Mouse (Mus musculus): ENCODE data around the gene Dpf2. TPM values are rescaled to one million over a fixed set of nuclear protein-coding genes. Genes with fewer than 3 reads are reported as not detected.

Gene Dpf2
- total and polyA plus RNA-seq, 3 experiments = 25.0 to 115 (median 36.7) TPM

DNA sequence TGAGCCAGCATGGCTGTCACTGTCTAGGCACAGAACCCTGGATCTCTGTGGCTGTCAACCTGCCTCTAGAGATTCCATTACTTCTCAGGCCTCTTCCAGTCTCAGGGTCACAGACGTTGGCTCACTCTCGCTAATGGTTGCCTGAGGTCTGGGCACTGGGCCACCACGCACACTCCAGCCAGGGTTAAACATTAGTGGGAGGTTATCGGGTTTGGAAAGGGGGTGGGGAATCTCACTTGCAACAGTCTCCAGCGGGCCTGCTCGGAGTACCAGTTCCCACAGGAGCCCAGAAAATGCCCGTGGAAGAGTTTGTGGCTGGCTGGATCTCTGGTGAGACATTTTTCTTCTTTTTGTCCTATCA is 34.5 kb downstream of the Dpf2 start:
- peak overlapping the region; percentile 88 for H3K4me2 ChIP-seq (ENCODE audit: insufficient read depth, low read depth, poor library complexity, severe bottlenecking)
- H3K9me3 ChIP-seq (replicated peaks; ENCODE audit: low read length) = no peaks in the 10 kb centered on the region
- H3K36me3 ChIP-seq (replicated peaks in 1 of 2; ENCODE audit: control insufficient read depth in 1 of 2, insufficient read depth in 1 of 2, low read length in 1 of 2) = peaks cover 19 to 39% of the 10 kb centered on the region in 2 experiments
- H3K4me1 ChIP-seq (ENCODE audit: control insufficient read depth in 1 of 2, insufficient read depth in 2 of 2) = peaks cover 15 to 50% of the 10 kb centered on the region in 2 experiments
- no peak for DNase-seq (ENCODE audit: extremely low read depth)
- no peaks in the 10 kb centered on the region for H3K27me3 ChIP-seq (replicated peaks)
- TF ChIP-seq MXI1 (IDR thresholded peaks at IDR 0.05; ENCODE audit: low read depth, low read length) (no peak), MAFK (IDR thresholded peaks at IDR 0.05; ENCODE audit: insufficient replicate concordance, low read length) (no peak), ZNF384 (IDR thresholded peaks at IDR 0.05; ENCODE audit: low read depth, low read length) (no peak), CTCF (conservative IDR thresholded peaks at IDR 0.05 in 1 of 2, IDR thresholded peaks at IDR 0.05 in 1 of 2; ENCODE audit: low read depth in 2 of 2, low read length in 2 of 2) (no peak), BHLHE40 (IDR thresholded peaks at IDR 0.05; ENCODE audit: low read depth, low read length) (no peak), EP300 (IDR thresholded peaks at IDR 0.05; ENCODE audit: low read length) (no peak), MAZ (IDR thresholded peaks at IDR 0.05; ENCODE audit: low read depth, low read length) (no peak), SMC3 (IDR thresholded peaks at IDR 0.05; ENCODE audit: low read depth, low read length) (no peak), USF2 (conservative IDR thresholded peaks at IDR 0.05; ENCODE audit: low read depth, low read length) (no peak), TCF12 (IDR thresholded peaks at IDR 0.05; ENCODE audit: low read depth, low read length) (no peak), GABPA (IDR thresholded peaks at IDR 0.05; ENCODE audit: insufficient replicate concordance, low read depth, low read length) (no peak), ZC3H11A (IDR thresholded peaks at IDR 0.05; ENCODE audit: low read depth, low read length) (no peak), MYC (IDR thresholded peaks at IDR 0.05; ENCODE audit: low read depth, low read length) (no peak)
- H3K4me3 ChIP-seq (replicated peaks in 1 of 3; ENCODE audit: low read depth in 2 of 3, low read length in 2 of 3, poor library complexity in 1 of 3) = peak overlapping the region; percentile 44 to 57 (median 46)
- dilution Hi-C loops (cut with MboI; ENCODE audit: extremely low pct_ligation_motif_present, extremely low pct_unique_long_range_greater_than_20kb, low sequenced_read_pairs) = no loop called here
- in situ Hi-C loops (cut with MboI; ENCODE audit: low pct_ligation_motif_present, low pct_unique_long_range_greater_than_20kb, low sequenced_read_pairs) = loop anchor here (5.0 kb wide), 1 partner anchor 91 kb away; no protein-coding TSS in a partner anchor
- peak overlapping the region; percentile 50 for H3K9ac ChIP-seq (ENCODE audit: insufficient read depth, low read depth)
- peak overlapping the region; percentile 12; the same call in 1 of the 2 replicates for H3K27ac ChIP-seq (ENCODE audit: insufficient read depth, low read depth)
- H3K79me2 ChIP-seq (replicated peaks; ENCODE audit: control insufficient read depth, extremely low read depth, insufficient read depth, poor library complexity, severe bottlenecking) = peaks cover 4% of the 10 kb centered on the region; the same call in 1 of the 2 replicates

DNA sequence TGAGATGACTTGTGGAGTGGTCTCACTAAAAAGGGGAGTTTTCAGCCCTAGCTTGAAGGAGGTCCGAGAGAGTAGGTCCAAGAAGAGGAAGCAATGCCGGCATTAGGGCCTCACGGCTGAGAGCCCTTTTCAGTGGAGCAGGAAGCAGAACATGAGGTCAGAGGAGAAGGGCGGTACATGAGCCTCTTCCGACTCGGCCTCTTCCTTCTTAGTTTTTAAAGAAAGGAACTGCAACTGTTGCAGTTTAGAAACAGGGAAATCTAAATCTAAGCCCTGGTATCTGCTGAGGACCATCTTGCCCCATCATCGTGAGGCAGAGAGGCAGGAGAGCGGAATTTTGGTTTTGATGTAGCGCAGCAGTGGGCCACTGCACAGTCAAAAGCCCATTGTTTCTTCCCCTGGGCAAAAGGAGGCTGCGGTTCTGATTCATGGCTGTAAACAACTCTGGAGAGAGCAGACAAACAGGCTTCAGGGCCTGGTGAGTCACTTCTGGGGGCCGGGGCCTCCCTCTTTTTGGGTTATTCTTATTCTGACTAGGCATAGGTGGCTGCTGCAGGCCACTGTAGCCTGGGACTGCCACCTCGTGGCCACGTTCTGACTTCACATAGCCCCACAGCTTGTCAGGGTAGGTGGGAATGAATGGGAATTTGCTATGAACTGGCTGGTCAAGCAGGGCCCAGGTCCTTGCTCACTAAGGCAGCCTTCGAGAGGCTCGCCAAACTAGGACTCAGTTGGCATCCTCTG is 35.0 kb downstream of the Dpf2 start, which contains the start of gene Slc25a45:
Gene Slc25a45 (plus strand): TSS at position 191 of the 744 bp plus-strand sequence.
- peak within 1 kb of the TSS; percentile 95 for H3K9ac ChIP-seq (ENCODE audit: insufficient read depth, low read depth)
- peaks cover 4% of the 10 kb centered on the region; the same call in 1 of the 2 replicates for H3K79me2 ChIP-seq (replicated peaks; ENCODE audit: control insufficient read depth, extremely low read depth, insufficient read depth, poor library complexity, severe bottlenecking)
- H3K9me3 ChIP-seq (replicated peaks; ENCODE audit: low read length) = no peaks in the 10 kb centered on the region
- H3K27ac ChIP-seq (ENCODE audit: insufficient read depth, low read depth) = peak within 1 kb of the TSS; percentile 96
- dilution Hi-C loops (cut with MboI; ENCODE audit: extremely low pct_ligation_motif_present, extremely low pct_unique_long_range_greater_than_20kb, low sequenced_read_pairs) (no loop called here), in situ Hi-C loops (cut with MboI; ENCODE audit: low pct_ligation_motif_present, low pct_unique_long_range_greater_than_20kb, low sequenced_read_pairs) (loop anchor here (5.0 kb wide), 1 partner anchor 90 kb away; no protein-coding TSS in a partner anchor)
- H3K36me3 ChIP-seq (replicated peaks in 1 of 2; ENCODE audit: control insufficient read depth in 1 of 2, insufficient read depth in 1 of 2, low read length in 1 of 2) = peaks cover 25 to 39% of the 10 kb centered on the region in 2 experiments
- no peaks in the 10 kb centered on the region for H3K27me3 ChIP-seq (replicated peaks)
- peaks cover 19 to 55% of the 10 kb centered on the region in 2 experiments for H3K4me1 ChIP-seq (ENCODE audit: control insufficient read depth in 1 of 2, insufficient read depth in 2 of 2)
- peak; percentile 91 for DNase-seq (ENCODE audit: extremely low read depth)
- H3K4me3 ChIP-seq (replicated peaks in 1 of 3; ENCODE audit: low read depth in 2 of 3, low read length in 2 of 3, poor library complexity in 1 of 3) = peak within 1 kb of the TSS; percentile 53 to 57 (median 56)
- peak within 1 kb of the TSS; percentile 88 for H3K4me2 ChIP-seq (ENCODE audit: insufficient read depth, low read depth, poor library complexity, severe bottlenecking)
- TF ChIP-seq PAX5 (IDR thresholded peaks at IDR 0.05; ENCODE audit: low read length) (no peak), KAT2A (IDR thresholded peaks at IDR 0.05; ENCODE audit: insufficient replicate concordance, low read length) (no peak), UBTF (IDR thresholded peaks at IDR 0.05; ENCODE audit: low read depth, low read length) (no peak), ETS1 (conservative IDR thresholded peaks at IDR 0.05; ENCODE audit: low read depth, low read length) (no peak), CHD2 (IDR thresholded peaks at IDR 0.05; ENCODE audit: low read length) (no peak; the same call in none of the 2 replicates), IRF4 (IDR thresholded peaks at IDR 0.05; ENCODE audit: low read depth, low read length) (peak; percentile 98), CHD1 (IDR thresholded peaks at IDR 0.05; ENCODE audit: low read depth, low read length) (peak; percentile 84; the same call in 1 of the 2 replicates), NELFE (IDR thresholded peaks at IDR 0.05; ENCODE audit: low read depth, low read length) (peak; percentile 65; the same call in 1 of the 2 replicates), BHLHE40 (IDR thresholded peaks at IDR 0.05; ENCODE audit: low read depth, low read length) (peak; percentile 24; the same call in 1 of the 2 replicates), MEF2A (IDR thresholded peaks at IDR 0.05; ENCODE audit: borderline replicate concordance, low read depth, low read length) (peak; percentile 89), POLR2A (IDR thresholded peaks at IDR 0.05; ENCODE audit: low read depth, low read length) (peak; percentile 78), EP300 (IDR thresholded peaks at IDR 0.05; ENCODE audit: low read length) (peak; percentile 46; the same call in 1 of the 2 replicates), RAD21 (IDR thresholded peaks at IDR 0.05; ENCODE audit: low read depth, low read length) (peak; percentile 95), HCFC1 (IDR thresholded peaks at IDR 0.05; ENCODE audit: low read depth, low read length) (peak; percentile 53; the same call in 1 of the 2 replicates), SMC3 (IDR thresholded peaks at IDR 0.05; ENCODE audit: low read depth, low read length) (peak; percentile 95), ZC3H11A (IDR thresholded peaks at IDR 0.05; ENCODE audit: low read depth, low read length) (peak; percentile 59), JUND (conservative IDR thresholded peaks at IDR 0.05; ENCODE audit: low read depth, low read length) (peak; percentile 84), USF1 (IDR thresholded peaks at IDR 0.05; ENCODE audit: low read depth, low read length) (no peak), NRF1 (IDR thresholded peaks at IDR 0.05; ENCODE audit: low read depth, low read length) (no peak; the same call in 1 of the 2 replicates), MAFK (IDR thresholded peaks at IDR 0.05; ENCODE audit: insufficient replicate concordance, low read length) (no peak; the same call in 1 of the 2 replicates), ZNF384 (IDR thresholded peaks at IDR 0.05; ENCODE audit: low read depth, low read length) (no peak), TCF12 (IDR thresholded peaks at IDR 0.05; ENCODE audit: low read depth, low read length) (peak; percentile 27; the same call in 1 of the 2 replicates), ZMIZ1 (IDR thresholded peaks at IDR 0.05; ENCODE audit: low read depth, low read length) (no peak), MYC (IDR thresholded peaks at IDR 0.05; ENCODE audit: low read depth, low read length) (peak; percentile 84), MAZ (IDR thresholded peaks at IDR 0.05; ENCODE audit: low read depth, low read length) (no peak)

All from CH12.LX (cell line).